Mouse (Mus musculus) lung, adult 18-20 months (tissue): ENCODE measurements around the gene Dctn1.

Experiments
- DNase-seq, 2 experiments: peaks; one replicate each; pipeline ENCODE4 v3.0.0; 2022; ENCODE audit warnings: mixed read lengths in 2 of 2

Gene Dctn1

DNA sequence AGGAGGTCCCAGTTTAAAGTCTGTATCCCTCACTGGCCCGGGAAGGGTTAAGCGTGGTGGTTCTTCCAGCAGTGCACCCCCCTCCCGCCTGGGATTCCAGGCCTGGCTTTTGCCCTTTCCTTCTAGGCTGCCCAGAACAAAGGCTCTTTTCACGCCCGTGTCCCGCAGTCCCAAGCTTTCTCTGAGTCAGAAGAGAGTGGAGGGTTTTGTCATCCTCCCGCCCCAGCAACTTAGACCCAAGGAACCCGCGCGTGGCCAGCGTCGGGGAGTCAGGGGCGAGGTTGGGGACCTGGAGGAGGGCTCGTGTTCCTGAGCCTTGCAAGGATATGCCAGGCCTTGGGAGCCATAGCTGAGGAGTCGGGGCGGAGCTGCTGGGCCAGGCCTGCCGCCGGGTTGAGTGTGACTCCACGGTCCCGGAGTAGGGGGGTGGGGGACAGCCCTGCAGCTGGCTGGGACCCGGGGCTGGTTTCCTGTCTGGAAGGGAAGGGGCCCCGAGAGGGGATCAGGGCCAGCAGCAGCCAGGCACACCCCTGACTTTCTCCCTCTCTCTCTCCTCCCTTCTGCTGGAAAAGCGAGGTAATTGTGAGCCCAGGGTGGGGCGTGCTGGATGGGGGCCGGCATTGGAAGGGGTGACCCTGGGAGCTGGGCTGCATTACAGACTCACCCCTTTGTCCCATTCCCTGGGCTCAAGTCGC, 28.7 kb upstream of the Dctn1 start:
- peak; percentile 46 to 54 for DNase-seq

DNA sequence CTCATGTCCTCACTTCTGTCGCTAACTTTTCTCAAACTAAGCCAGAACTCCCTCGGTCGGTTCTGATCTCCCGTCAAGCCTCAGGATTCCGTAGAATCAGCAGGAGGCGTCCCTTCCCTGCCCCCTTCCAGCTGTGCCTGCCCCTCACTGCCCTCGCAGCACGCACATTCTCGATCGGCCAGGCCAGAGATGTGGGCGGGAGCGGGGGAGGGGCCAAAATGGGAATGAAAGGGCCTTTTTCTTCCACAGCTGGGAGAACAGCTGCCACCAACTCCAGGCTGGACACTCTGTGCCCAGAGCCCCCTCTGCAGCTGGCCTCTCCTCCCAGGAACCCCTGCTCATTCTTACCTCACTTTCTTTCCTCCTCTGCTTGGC, 28.2 kb upstream of the Dctn1 start:
- DNase-seq, result peak; percentile 87 to 90

DNA sequence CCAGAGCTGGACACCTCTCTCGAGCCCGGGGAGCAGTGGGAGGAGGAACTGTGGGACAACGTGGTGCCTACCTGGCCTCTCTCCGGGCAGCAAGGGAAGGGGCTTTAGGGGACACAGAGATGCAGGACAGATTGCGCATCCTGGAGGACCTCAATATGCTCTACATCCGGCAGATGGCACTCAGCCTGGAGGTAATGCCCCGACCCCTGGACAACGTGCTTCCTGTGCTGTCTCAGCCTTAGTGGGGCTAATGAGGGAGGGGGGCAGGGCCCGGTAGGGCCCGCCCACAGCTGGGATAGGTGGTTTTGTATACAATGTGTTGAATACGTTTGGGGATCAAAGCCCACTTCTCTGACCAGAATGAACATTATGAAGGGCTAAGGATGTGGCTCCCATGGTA, 27.7 kb upstream of the Dctn1 start:
- no peak for DNase-seq

DNA sequence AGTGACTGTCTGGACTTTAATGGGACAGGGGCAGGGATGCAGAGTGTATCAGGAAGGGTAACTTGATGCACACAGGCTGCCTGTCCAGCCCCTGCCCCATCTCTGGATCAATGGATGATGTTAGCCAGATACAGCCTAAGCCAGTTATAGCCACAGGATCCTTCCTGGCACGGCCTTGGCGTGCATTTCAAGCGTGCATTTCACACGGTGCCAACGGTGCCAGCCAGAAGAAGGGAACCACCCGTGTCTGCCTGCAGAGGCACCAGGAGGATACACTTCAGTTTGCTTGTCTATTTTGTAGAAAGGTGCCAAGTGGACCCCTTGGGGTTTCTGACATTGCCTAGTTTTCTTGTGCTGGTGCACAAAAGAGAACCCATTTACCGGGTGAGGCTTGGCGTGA, 25.7 kb upstream of the Dctn1 start:
- DNase-seq, result no peak

DNA sequence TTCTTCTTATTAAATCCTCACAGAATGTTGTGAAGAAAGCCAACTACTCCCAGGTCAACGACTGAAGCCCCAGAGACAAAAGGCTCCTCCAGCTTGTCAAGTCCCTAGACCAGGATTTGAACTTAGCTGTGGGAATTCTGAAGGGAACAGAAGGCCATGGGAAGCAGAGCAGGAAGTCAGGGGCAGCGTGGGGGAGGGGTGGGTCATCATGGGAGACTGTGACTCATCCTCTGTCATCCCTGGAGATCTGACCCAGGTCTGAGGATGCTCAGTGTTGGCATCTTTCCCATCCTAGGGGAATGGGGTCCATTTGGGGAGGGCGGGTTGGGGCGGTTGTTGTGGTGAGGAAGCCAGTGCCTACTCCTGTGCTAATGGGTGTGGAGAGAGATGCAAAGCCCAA, 24.1 kb upstream of the Dctn1 start:
- DNase-seq, result no peak

DNA sequence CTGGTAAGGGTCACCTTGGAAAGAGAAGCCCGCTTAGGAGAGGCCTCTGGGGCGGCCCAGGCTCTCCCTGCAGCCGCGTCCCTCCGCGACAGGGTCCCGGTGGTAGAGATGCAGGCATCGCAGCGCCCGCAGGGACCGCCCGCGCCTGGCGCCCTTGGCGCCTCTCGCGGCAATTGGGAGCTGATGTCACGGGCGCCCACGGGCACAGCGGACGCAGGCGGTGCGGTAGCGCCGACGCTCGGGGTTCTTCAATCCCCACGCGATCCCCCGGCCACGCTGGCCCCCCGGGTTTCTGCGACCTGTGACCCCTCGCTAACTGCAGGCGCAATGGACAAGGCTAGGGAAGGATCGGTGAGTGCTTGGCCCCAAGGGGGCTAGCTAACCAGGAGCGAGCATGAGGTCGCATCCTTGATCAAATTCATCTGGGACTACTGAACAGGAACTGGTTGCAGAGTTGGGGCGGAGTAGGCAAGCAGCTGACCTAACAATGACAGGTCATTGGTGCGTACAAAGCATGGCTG, 23.4 kb upstream of the Dctn1 start:
- DNase-seq, result no peak

DNA sequence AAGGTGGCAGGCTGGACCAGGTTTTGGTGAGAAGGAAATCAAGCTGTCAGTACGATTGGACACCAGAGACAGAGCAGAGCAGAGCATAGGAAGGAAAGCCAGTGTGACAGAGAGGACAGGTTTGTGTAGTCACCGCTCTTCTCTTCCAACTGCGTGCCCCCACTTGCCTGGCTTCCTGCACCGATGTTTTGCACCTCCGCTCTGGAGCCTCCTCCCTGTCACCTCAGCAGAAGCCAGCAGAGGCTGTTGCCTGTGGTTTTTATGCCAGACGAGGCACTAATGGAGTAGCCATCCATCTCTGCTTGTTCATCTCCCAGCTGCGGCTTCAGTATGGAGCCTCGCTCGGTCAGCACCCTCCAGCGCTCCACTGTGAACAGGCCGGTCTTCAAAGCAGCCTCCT, 22.8 kb upstream of the Dctn1 start:
- no peak for DNase-seq

DNA sequence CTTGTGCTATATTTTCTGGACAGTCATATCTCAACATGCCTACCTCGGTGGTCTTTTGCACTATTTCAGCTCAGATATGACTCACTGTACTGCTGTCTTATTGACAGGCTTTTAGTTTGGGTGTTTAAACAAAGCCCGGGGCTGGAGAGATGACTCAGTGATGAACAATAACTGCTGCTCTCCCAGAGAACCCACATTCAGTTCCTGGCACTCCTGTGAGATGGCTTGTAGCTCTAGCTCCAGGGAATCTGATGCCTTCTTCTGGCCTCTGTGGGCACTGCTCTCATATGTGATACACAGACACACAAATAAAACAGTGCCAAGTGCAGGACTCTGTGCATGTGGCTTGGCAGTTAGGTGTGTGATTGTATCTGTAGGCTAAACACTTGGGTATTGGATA, 20.5 kb upstream of the Dctn1 start:
- DNase-seq, result no peak

DNA sequence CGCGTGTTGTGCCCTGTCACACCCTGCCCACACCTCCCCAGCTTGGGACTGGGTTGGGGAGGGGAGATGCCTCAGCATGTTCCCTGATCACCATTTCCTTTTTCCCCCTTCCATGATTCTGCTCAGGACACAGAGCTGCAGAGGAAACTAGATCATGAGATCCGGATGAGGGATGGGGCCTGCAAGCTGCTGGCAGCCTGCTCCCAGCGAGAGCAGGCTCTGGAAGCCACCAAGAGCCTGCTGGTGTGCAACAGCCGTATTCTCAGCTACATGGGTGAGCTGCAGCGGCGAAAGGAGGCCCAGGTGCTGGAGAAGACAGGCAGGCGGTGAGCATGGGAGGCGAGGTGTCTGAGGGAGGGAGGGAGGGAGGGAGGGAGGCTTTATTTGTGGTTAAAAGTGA, 19.9 kb upstream of the Dctn1 start:
- DNase-seq, result no peak

DNA sequence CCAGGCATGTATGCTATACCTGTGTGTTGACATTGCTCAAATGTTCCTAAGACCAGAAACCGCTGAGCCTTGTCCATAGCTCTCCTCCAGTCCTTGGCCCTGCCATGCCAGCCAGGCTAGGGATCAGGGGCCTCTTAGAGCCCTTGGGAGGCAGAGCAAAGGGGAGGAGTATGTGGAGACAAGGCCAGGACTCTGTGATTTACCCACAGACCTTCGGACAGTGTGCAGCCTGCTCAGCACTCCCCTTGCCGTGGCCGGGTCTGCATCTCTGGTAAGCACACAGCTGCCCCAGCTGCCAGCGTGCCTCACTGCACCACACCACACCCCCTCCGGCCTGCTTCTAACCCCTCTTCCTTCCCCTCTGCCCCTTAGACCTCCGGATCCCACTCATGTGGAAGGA, 18.4 kb upstream of the Dctn1 start:
- no peak for DNase-seq

DNA sequence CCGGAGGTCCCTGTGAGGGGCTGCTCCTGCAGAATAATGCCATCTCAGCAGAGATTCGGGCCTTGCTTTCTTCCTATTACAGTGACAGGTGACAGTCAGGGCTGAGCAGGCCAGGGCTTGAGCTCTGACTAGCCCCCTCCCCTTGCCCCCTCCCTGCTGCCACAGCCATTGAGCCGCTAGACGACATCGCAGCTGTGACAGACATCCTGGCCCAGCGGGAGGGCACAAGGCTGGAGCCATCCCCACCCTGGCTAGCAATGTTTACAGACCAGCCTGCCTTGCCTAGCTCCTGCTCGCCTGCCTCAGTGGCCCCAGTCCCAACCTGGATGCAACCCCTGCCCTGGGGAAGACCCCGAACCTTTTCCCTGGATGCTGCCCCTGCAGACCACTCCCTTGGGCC, 14.0 kb upstream of the Dctn1 start:
- no peak for DNase-seq

DNA sequence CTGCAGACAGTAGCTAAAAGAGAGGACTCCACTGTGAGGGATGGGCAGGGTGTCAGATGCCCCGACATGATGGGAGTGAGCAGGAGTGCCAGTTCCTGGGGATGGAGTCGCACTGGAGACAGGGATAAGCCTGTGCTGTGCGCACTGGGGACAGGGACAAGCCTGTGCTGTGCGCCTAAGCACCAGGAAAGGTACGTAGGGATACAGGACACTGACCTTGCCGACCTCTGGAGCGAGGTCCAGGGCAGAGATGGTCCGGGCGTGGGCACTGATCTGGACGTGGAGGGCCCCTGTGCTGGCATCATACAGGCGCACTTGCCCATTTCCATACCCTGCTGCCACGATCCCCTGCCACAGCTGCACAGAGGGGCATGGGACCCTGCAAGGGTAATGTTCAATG, 12.7 kb upstream of the Dctn1 start:
- no peak for DNase-seq

DNA sequence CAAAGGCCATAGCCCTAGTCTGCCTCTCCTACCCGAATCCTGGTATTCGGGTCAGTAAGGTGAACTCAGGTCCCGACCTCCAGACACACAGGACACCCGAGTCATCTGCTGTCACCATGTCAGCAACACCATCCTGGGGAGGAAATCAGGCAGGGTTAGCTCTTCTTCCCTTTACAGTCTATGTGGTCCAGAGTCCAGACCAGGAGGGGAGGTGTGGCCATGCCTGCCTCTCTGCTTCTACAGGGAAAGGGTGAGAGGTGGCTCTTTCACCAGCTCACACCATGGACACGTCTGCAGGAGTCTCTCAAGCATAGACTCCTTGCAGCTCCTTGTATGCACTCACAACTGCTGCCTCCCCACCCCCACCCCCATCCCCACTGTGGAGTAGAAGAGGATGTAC, 12.2 kb upstream of the Dctn1 start:
- no peak for DNase-seq

DNA sequence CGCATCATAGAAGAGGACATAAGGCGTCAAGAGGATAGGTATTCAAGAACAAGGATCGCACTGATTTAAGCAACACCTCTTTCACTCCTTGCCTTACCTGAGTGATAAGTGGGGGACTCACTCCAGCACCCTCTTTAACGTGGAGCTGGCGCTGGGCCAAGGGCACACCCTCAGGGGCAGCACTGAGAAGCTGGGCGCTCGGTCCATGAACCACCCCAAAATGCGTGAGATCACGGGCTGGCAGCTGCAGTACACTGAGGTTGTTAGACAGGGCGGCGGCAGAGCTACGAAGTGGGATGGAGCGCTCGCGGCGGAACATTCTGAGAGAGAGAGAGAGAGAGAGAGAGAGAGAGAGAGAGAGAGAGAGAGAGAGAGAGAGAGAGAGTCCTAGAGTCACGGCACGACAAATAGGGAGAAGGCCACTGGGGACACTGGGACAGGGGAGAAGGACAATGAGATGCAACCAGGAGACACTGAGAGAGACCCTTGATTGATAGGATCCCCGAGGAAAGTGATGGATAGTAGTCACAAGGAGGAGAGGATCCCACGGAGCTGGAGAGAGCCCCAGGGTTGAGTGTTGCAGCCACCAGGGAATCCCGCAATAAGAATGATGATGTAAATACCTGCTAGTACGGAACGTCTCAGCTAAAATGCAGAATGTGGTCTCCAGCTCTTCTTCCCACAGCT, 10.0 kb upstream of the Dctn1 start:
- DNase-seq, result no peak

DNA sequence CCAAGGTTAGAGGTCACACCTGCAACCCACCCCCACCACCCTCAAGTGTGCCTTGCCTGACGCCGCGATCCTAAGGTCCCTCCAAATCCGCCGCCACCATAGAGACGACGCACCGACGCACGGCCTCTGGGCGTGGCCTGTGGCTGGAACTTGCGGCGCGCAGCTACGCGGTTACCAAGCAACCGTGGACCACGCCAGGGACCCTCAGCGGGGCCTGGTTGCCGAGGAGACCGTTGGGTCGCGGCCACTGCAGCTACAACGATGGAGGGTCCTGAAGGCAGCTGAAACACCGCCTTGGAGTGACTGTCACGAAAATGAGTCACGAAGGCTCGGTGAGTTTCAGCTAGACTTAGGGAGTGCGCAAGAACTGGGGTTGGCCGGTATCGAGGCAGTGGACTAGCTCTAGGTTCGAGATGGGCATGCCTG, 9.4 kb upstream of the Dctn1 start, which contains the start of the genes Wdr54 and 1700003E16Rik:
Wdr54 (minus strand) TSS at position 139 of the 426 bp plus-strand sequence.
1700003E16Rik (plus strand) TSS at position 146 of the 426 bp plus-strand sequence.
- peak; percentile 52 to 71 for DNase-seq

DNA sequence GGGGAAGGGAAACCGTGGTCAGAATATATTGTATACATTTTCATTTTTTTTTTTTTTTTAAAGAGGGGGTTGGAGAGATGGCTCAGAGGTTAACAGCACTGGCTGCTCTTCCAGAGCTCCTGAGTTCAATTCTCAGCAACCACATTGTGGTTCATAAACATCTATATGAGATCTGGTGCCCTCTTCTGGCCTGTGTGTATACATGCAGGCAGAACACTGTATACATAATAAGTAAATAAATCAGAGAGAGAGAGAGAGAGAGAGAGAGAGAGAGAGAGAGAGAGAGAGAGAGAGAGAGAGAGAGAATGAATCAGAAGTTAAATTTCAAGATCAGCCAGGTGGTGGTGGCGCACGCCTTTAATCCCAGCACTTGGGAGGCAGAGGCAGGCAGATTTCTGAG, 6.3 kb upstream of the Dctn1 start:
- peak in 1 of 2 experiments; percentile 45 for DNase-seq

DNA sequence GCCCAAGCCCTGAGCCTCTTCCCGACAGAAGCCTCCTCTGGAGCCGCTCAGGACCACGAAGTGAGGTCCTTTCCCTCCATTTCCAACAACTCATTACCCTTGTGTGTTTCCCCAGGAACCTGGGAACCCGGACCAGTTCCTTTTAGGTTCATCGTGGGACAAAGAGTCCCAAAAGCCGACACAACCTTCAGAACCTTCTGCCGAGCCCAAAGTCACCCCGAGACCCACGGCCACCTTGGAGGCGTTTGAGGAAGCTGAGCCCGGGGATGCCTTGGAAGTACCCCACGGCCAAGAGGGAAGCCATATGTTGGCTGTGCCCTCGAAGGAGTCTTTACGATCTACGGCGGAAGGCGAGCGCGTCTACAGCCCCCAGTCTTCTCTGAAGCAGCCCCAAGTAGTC, 4.3 kb upstream of the Dctn1 start:
- DNase-seq, result no peak

DNA sequence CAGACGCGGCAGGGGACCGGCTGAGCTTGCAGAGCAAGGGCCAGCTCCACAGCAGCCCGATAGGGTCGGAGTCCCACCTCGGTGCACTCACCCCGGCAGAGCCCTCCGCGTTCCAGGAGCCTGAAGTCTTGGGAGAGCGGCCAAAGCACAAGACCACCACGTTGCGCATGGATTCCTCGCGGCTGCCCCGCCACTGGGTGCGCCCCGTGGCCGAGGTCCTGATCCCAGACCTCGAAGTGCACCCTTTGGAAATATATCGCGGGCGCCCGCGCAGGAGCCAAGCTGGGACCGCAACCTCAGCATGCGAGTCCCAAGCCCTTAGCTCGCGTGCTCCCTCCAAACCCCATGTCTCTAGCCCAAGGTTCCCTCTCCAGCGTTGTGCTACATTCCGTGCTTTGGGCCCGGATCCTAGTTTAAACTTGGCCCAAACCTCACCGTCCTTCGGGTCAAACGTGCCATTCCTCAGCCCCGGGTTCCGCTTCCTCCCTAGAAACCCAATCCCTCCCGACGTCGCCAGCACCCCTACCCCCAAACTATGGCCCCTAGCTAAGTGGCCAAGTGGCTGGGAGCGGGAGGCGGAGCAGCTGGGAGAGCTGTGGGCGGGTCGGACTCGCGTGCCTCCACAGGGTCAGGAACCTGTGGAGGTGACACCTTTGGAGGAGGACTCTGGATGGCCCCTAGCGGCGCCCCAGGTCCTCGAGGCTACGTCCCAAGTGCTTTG, 3.6 kb upstream of the Dctn1 start:
- peak; percentile 67 to 68 for DNase-seq

DNA sequence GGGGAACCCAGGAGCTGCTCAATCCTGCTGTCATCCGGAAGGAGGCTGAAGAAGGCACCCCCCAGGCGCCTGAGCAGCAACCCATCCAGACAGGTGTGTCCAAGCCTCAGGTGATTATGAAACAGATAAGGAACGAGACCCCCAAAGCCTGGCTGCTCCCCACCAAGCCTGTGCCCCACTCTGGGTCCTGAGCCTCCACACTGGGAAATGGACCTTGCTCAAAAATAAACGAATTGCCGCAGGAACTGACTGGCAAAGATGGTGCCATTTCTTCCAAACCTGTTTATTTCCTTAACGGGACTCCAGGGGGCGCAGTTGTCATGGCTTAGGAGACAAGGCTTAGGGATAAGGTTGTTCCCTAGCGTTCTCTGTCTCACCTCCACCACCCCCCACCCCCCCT, 3.0 kb upstream of the Dctn1 start:
- DNase-seq, result peak; percentile 63 to 70

DNA sequence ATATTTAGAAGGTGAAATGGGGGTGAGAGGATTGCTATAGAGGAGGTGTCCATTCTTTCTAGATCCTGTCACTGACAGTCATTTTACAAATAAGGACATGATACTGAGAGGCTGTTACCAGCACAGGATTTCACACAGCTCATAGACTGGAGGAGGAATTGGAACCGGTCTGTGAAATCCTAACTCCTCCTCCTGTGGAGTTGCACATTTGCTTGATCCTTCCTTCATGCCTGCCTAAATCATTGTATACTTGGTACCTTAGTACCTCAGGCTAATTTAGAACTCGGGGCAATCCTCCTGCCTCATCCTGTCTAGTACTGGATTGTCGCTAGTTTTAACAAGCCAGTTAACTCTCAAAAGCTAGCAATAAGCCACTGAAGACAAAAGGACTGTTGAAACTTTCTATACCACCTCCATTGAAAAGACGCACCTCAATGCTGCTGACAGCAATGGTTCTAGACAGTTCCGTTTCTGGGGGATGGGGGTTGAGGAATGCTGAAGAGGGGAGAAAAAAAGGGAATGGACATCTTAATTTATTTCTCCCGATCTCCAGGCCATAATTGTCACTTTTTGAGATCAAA, 604 bp upstream of the Dctn1 start:
- no peak for DNase-seq

DNA sequence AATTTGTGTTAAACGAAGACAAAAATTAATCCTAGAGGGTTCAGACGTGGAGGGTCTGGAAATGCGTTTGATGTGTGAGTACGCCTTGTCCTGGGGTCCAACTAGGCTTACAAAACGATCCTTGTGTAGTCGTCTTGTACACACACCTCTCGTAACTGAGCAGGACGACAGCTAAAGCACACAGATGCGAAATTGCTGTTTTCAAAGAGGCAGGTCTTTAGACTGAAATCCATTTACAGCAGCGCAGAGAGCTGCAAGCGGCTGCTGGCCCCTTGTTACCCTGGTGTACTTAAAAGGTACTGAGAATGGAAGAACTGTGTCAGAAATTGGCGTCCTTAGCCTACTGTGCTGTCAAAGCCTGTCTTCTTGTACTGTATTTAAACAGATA, 517 bp downstream of the Dctn1 start:
- no peak for DNase-seq

DNA sequence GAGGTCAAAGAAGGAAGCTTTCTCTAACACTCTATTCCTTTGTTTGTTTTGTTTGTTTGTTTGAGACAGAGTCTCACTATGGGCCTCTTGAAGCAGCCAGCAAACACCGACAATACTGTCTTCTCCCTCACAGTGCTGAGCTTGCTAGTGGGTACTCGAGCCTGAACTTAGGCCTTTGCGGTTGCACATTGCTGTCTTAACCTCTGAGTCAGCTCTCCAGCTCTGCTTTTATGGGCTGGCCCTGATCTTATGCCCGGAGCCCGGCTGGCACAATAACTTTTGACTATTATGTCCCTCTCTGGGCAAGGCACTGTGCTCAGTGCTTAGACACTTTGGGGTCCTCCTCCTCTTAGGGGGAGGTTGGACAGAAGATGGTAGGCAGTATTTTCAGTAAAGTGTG, 4.2 kb downstream of the Dctn1 start:
- DNase-seq, result peak; percentile 35 to 46

DNA sequence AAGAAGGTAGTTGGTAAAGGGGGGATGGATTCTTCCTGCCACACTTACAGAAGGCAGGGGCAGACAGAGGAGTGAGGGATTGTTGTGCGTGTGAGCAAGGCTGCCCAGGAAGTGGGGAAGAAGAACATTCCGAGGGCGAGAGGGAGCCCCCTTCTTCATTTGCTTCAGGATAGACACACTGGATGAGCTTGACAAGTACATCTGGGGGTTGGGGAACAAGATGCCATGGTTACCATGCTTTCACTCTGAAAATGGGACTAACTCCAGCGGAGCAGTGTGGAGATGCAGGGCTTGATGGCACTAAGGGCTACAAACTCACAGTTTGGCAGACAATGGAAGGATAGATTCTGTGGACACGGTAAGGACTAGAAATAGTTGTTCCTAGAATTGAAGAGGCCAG, 5.3 kb downstream of the Dctn1 start:
- no peak for DNase-seq
